Mouse (Mus musculus): ENCODE measurements around the gene Zfp607b. TPM values are rescaled to one million over a fixed set of nuclear protein-coding genes. Genes with fewer than 3 reads are reported as not detected.

The Zfp607b gene
- 2.5 and 4.1 TPM in 2 replicates for polyA plus RNA-seq (2015; fragmentation: Nextera tagmentation; extraction: Ambion mirVana)

DNA sequence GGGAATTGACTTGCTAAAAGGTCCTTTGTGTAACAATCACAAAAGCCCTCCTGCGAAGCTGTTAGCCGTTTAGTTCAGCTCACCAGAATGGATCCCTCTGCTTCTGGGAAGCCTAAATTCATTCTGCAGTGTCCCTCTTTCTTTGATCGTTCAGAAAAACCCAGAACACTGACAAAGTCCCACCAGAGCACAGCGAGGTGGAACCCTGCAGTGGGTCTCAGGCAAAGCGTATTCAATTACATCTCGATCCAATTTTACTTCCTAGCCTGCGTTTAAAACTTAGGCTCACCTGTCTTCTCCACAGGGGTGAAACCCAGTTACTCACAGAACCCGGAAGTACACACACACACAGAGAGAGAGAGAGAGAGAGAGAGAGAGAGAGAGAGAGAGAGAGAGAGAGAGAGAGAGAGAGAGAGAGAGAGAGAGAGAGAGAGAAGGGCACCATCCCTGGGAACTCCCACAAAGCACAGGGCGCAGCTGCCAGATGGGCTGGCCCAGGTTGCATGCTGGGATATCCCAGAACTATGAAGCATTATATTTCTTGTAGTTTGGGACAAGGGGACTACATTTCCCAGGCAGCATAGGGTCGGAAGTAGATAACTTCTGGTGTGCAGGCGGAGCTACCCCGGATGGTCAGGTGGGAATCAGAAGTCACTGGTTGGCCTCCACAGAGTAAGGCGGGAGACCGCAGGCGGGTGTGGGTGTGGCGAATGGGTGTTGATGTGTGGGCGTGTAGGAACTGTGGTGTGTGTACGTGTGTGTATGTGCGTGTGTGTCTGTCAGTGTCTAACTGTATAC is at the start of gene Zfp607b:
TSS of gene Zfp607b (plus strand) at position 526 of the 798 bp plus-strand sequence.
- Histone ChIP-seq H3K4me3 (replicated peaks; ENCODE audit: low read length) (peak within 1 kb of the TSS; percentile 64), H3K9me3 (replicated peaks; ENCODE audit: control insufficient read depth, low read length) (no peaks in the 10 kb centered on the region), H3K4me2 (ENCODE audit: low read depth, low read length) (peak within 1 kb of the TSS; percentile 85), H3K27me3 (ENCODE audit: control insufficient read depth, insufficient read depth, low read length) (no peaks in the 10 kb centered on the region), H3K36me3 (ENCODE audit: control insufficient read depth, insufficient read depth, low read length) (no peaks in the 10 kb centered on the region), H3K4me1 (ENCODE audit: control insufficient read depth, insufficient read depth, low read length) (peaks cover 10% of the 10 kb centered on the region), H3K27ac (ENCODE audit: low read length) (peak within 1 kb of the TSS; percentile 81), H3K9ac (ENCODE audit: low read length) (peak within 1 kb of the TSS; percentile 78)
- ATAC-seq (ENCODE audit: insufficient read depth, low FRiP score), result peak; percentile 99
- under 1% methylated on average over 19 of the region's 19 CpGs for WGBS

DNA sequence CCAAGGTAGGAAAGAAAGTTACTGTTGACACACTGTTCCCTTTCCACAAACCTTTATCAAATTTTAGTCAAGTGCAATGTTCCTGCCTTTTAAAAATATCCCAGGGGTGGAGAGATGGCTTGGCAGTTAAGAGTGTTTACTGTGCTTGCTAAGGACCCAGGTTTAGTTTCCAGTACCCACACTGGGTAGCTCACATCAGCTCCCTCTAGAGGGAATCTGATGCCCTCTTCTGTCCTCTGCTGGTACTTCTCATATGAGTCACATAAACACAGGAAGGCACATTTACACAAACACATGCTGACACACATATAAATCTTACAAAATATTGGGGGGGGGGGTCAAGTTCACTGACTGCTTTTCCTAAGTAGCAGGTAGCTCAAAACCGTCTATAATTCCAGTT is 44.7 kb upstream of the Zfp607b start:
- no peak for ATAC-seq (ENCODE audit: insufficient read depth, low FRiP score)

DNA sequence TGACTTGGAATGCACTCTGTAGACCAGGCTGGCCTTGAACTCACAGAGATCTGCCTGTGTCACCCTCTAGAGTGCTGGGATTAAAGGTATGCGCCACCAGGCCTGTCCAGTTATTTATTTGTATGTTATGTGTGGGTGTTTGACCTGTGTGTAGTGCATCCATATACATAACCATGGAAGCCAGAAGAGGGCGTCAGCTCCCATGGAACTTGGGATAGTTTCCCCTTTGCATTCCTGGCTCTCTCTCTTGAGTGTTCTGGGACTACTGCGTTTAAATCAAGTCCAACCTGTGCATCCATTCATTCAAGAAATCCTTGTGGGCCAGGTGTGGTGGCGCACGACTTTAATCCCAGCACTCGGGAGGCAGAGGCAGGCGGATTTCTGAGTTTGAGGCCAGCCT is 42.6 kb upstream of the Zfp607b start:
- WGBS, result 86% methylated on average over 7 of the region's 7 CpGs
- H3K9me3 ChIP-seq (replicated peaks; ENCODE audit: control insufficient read depth, low read length), result no peaks in the 10 kb centered on the region

More for the DNA sequence above, 44.7 kb upstream of the Zfp607b start:
- H3K27me3 ChIP-seq (ENCODE audit: control insufficient read depth, insufficient read depth, low read length), result no peaks in the 10 kb centered on the region
- no peaks in the 10 kb centered on the region for H3K9me3 ChIP-seq (replicated peaks; ENCODE audit: control insufficient read depth, low read length)
- H3K36me3 ChIP-seq (ENCODE audit: control insufficient read depth, insufficient read depth, low read length), result no peaks in the 10 kb centered on the region
- no peak overlapping the region for H3K4me2 ChIP-seq (ENCODE audit: low read depth, low read length)
- WGBS, result 56% methylated on average over 1 of the region's 1 CpGs
- no peaks in the 10 kb centered on the region for H3K4me1 ChIP-seq (ENCODE audit: control insufficient read depth, insufficient read depth, low read length)
- no peak overlapping the region for H3K4me3 ChIP-seq (replicated peaks; ENCODE audit: low read length)
- no peak overlapping the region for H3K27ac ChIP-seq (ENCODE audit: low read length)
- H3K9ac ChIP-seq (ENCODE audit: low read length), result no peak overlapping the region

GRCm38 (mm10) chr7:27647281-27648002 is 41.7 kb upstream of the Zfp607b start:
- Histone ChIP-seq H3K9me3 (replicated peaks; ENCODE audit: control insufficient read depth, low read length) (no peaks in the 10 kb centered on the region), H3K9ac (ENCODE audit: low read length) (no peak overlapping the region), H3K4me3 (replicated peaks; ENCODE audit: low read length) (no peak overlapping the region), H3K36me3 (ENCODE audit: control insufficient read depth, insufficient read depth, low read length) (no peaks in the 10 kb centered on the region), H3K4me1 (ENCODE audit: control insufficient read depth, insufficient read depth, low read length) (no peaks in the 10 kb centered on the region), H3K27me3 (ENCODE audit: control insufficient read depth, insufficient read depth, low read length) (peaks cover 2% of the 10 kb centered on the region), H3K27ac (ENCODE audit: low read length) (no peak overlapping the region), H3K4me2 (ENCODE audit: low read depth, low read length) (no peak overlapping the region)
- no peak for ATAC-seq (ENCODE audit: insufficient read depth, low FRiP score)
- 82% methylated on average over 6 of the region's 6 CpGs for WGBS

More for the DNA sequence above, 42.6 kb upstream of the Zfp607b start:
- Histone ChIP-seq H3K9ac (ENCODE audit: low read length) (no peak overlapping the region), H3K27ac (ENCODE audit: low read length) (no peak overlapping the region), H3K4me2 (ENCODE audit: low read depth, low read length) (no peak overlapping the region), H3K4me1 (ENCODE audit: control insufficient read depth, insufficient read depth, low read length) (no peaks in the 10 kb centered on the region), H3K4me3 (replicated peaks; ENCODE audit: low read length) (no peak overlapping the region), H3K27me3 (ENCODE audit: control insufficient read depth, insufficient read depth, low read length) (no peaks in the 10 kb centered on the region), H3K36me3 (ENCODE audit: control insufficient read depth, insufficient read depth, low read length) (no peaks in the 10 kb centered on the region)
- no peak for ATAC-seq (ENCODE audit: insufficient read depth, low FRiP score)

DNA sequence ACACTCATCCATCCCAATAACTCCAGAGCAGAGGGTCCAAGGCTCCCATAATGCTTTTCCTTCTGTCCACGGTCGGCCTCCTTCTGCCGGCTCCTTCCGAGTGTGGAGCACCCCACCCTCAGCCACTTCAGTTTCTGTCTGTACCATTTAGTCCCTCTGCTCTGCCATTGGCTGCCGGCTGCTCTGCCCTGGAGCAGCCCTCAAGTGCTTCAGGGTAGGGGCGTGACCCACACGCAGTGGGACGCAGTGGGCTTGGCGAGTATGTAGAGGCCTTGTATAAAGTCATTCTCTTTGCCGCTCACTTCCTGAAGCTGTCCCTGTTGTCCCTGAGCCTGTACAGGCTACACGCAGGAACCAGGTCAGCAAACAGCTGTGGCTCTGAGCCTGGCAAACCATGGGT is 39.4 kb upstream of the Zfp607b start:
- no peak overlapping the region for H3K4me3 ChIP-seq (replicated peaks; ENCODE audit: low read length)
- 85% methylated on average over 11 of the region's 11 CpGs for WGBS
- H3K27ac ChIP-seq (ENCODE audit: low read length), result no peak overlapping the region
- no peaks in the 10 kb centered on the region for H3K9me3 ChIP-seq (replicated peaks; ENCODE audit: control insufficient read depth, low read length)
- H3K4me1 ChIP-seq (ENCODE audit: control insufficient read depth, insufficient read depth, low read length), result peaks cover 4% of the 10 kb centered on the region; the same call in 1 of the 2 replicates
- H3K36me3 ChIP-seq (ENCODE audit: control insufficient read depth, insufficient read depth, low read length), result no peaks in the 10 kb centered on the region
- no peak overlapping the region for H3K4me2 ChIP-seq (ENCODE audit: low read depth, low read length)
- no peak for ATAC-seq (ENCODE audit: insufficient read depth, low FRiP score)
- no peak overlapping the region for H3K9ac ChIP-seq (ENCODE audit: low read length)
- peaks cover 24% of the 10 kb centered on the region for H3K27me3 ChIP-seq (ENCODE audit: control insufficient read depth, insufficient read depth, low read length)

DNA sequence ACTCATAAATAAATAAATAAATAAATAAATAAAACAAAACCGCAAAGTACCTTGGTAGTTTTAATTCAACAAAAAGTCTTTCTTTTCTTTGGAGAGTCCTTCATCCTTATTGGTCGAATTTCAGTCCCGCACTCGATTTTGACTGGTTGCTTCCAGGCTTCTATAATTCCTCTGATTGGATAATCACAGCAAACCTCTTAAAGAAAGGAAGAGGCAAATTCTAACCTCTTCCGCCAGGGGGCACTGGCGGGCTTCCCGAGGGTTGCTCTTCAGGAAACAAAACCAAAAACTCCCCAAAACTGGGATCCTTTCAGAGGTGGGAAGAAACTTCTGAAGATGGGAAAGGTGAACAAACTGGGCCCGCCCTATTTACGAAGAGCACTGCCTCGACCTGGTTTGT is 38.2 kb upstream of the Zfp607b start:
- Histone ChIP-seq H3K27ac (ENCODE audit: low read length) (no peak overlapping the region), H3K4me3 (replicated peaks; ENCODE audit: low read length) (0 out of 2 replicates have a peak overlapping the region, but pooled peaks have one; percentile 12), H3K4me2 (ENCODE audit: low read depth, low read length) (peak overlapping the region; percentile 17), H3K27me3 (ENCODE audit: control insufficient read depth, insufficient read depth, low read length) (peaks cover 36% of the 10 kb centered on the region), H3K36me3 (ENCODE audit: control insufficient read depth, insufficient read depth, low read length) (no peaks in the 10 kb centered on the region), H3K9me3 (replicated peaks; ENCODE audit: control insufficient read depth, low read length) (no peaks in the 10 kb centered on the region), H3K4me1 (ENCODE audit: control insufficient read depth, insufficient read depth, low read length) (peaks cover 4% of the 10 kb centered on the region; the same call in 1 of the 2 replicates), H3K9ac (ENCODE audit: low read length) (no peak overlapping the region)
- 6% methylated on average over 10 of the region's 10 CpGs for WGBS
- ATAC-seq (ENCODE audit: insufficient read depth, low FRiP score), result no peak

- Histone ChIP-seq H3K4me2 (ENCODE audit: low read depth, low read length) (peak within 1 kb of the TSS; percentile 42), H3K4me3 (replicated peaks; ENCODE audit: low read length) (peak within 1 kb of the TSS; percentile 32), H3K4me1 (ENCODE audit: control insufficient read depth, insufficient read depth, low read length) (peaks cover 4% of the 10 kb centered on the region; the same call in 1 of the 2 replicates), H3K27me3 (ENCODE audit: control insufficient read depth, insufficient read depth, low read length) (peaks cover 51% of the 10 kb centered on the region), H3K36me3 (ENCODE audit: control insufficient read depth, insufficient read depth, low read length) (no peaks in the 10 kb centered on the region), H3K9ac (ENCODE audit: low read length) (no peak within 1 kb of the TSS), H3K9me3 (replicated peaks; ENCODE audit: control insufficient read depth, low read length) (no peaks in the 10 kb centered on the region), H3K27ac (ENCODE audit: low read length) (no peak within 1 kb of the TSS)
- peak; percentile 43 for ATAC-seq (ENCODE audit: insufficient read depth, low FRiP score)
- 5% methylated on average over 58 of the region's 62 CpGs for WGBS
Observed at GRCm38 (mm10) chr7:27653681-27654437, 35.3 kb upstream of the Zfp607b start, which contains the start of gene Ttc9b. TSS of gene Ttc9b (plus strand) at chr7:27653915.

- Histone ChIP-seq H3K9ac (ENCODE audit: low read length) (no peak overlapping the region), H3K4me2 (ENCODE audit: low read depth, low read length) (no peak overlapping the region), H3K27me3 (ENCODE audit: control insufficient read depth, insufficient read depth, low read length) (peaks cover 53% of the 10 kb centered on the region), H3K36me3 (ENCODE audit: control insufficient read depth, insufficient read depth, low read length) (no peaks in the 10 kb centered on the region), H3K9me3 (replicated peaks; ENCODE audit: control insufficient read depth, low read length) (no peaks in the 10 kb centered on the region), H3K27ac (ENCODE audit: low read length) (no peak overlapping the region), H3K4me3 (replicated peaks; ENCODE audit: low read length) (no peak overlapping the region), H3K4me1 (ENCODE audit: control insufficient read depth, insufficient read depth, low read length) (peaks cover 4% of the 10 kb centered on the region; the same call in 1 of the 2 replicates)
- ATAC-seq (ENCODE audit: insufficient read depth, low FRiP score), result no peak
- WGBS, result 54% methylated on average over 20 of the region's 20 CpGs
Observed at GRCm38 (mm10) chr7:27654607-27655276, 34.4 kb upstream of the Zfp607b start.

Data from stomach, embryonic 16.5 days (tissue).